In genomic region chr13:95684656-95685244, GRCm38 (mm10) we compare ENCODE assay signal across 24 mouse cellular contexts. TPM values are rescaled to one million over a fixed set of nuclear protein-coding genes. Genes with fewer than 3 reads are reported as not detected.
A peak's percentile ranks its signal among the peaks of the same experiment; 100 is the strongest.
DNase-seq lines count a peak whose midpoint lies in the region; ATAC-seq and TF ChIP-seq lines count a peak whose summit lies in the region.
"Had no signal": no experiment of that assay in that cellular context is flagged by ENCODE, and none has a peak within 500 bp of the region (broad histone marks: within the 10 kb centered on the region; RNA-seq: fewer than 3 reads in every experiment).

No protein-coding gene starts in this region.

- WGBS in bone marrow, adult 2 months: 42% methylated on average over 9 of the region's 9 CpGs

- no peak for TF ChIP-seq POLR2A in bone marrow, adult 2 months (IDR thresholded peaks at IDR 0.05; ENCODE audit: borderline replicate concordance, control insufficient read depth, low read depth, low read length)

- no peak overlapping the region for H3K4me3 ChIP-seq in bone marrow, adult 2 months (replicated peaks; ENCODE audit: control insufficient read depth, low read depth, low read length)
- H3K4me3 ChIP-seq: embryonic facial prominence, embryonic 15.5 days; forebrain, embryonic 10.5 days; gastrocnemius, adult 2 months; heart, embryonic 13.5 days; limb, embryonic 12.5 days; liver, embryonic 13.5 days; lung, embryonic 15.5 days; neural tube, embryonic 12.5 days; stomach, embryonic 15.5 days had no signal

- TF ChIP-seq CTCF in bone marrow, adult 2 months (IDR thresholded peaks at IDR 0.05; ENCODE audit: control insufficient read depth, insufficient read depth, low read length): no peak

- peak; percentile 41 for ATAC-seq in monocyte, adult 5-6 weeks (replicated peaks; ENCODE audit: insufficient number of reproducible peaks, low FRiP score, low TSS enrichment, poor library complexity, severe bottlenecking)
- ATAC-seq: forebrain, postnatal 0 days; intestine, embryonic 16.5 days; midbrain, embryonic 16.5 days had no signal

- H3K27ac ChIP-seq in bone marrow, adult 2 months (ENCODE audit: control insufficient read depth, insufficient read depth, low read depth, low read length, poor library complexity): peak overlapping the region; percentile 41; the same call in 1 of the 2 replicates
- H3K27ac ChIP-seq: embryonic facial prominence, embryonic 15.5 days; forebrain, embryonic 10.5 days; gastrocnemius, adult 2 months; heart, embryonic 13.5 days; hindbrain, embryonic 14.5 days; limb, embryonic 12.5 days; liver, embryonic 13.5 days; lung, embryonic 15.5 days; neural tube, embryonic 12.5 days; stomach, embryonic 15.5 days had no signal

- DNase-seq in 3T3-L1 (ENCODE audit: low read depth, low spot score): peak; percentile 3
- peak; percentile 29 to 42 for DNase-seq in B cell, adult 2 months
- no peak for DNase-seq in cerebellum, adult 18-20 months
- DNase-seq in frontal cortex, adult 2 months (ENCODE audit: extremely low spot score in 1 of 2, low spot score in 1 of 2): no peak
- DNase-seq in cerebellum, postnatal 25 days: no peak
- DNase-seq: adrenal gland, adult 8-10 months; cerebellum, adult 11 months; cerebellum, postnatal 14 days; forebrain, postnatal 0 days; gastrocnemius, adult 2 months; kidney, postnatal 36 days; liver, embryonic 13.5 days had no signal

- H3K4me1 ChIP-seq in bone marrow, adult 2 months (ENCODE audit: control insufficient read depth, insufficient read depth, low read length): peaks cover 8% of the 10 kb centered on the region
- H3K4me1 ChIP-seq: embryonic facial prominence, embryonic 15.5 days; forebrain, embryonic 10.5 days; limb, embryonic 12.5 days; lung, embryonic 15.5 days; neural tube, embryonic 12.5 days; stomach, embryonic 15.5 days had no signal

RNA-seq across cellular contexts. Expression of gene F2rl2, which starts 11.9 kb away (rescaled TPM):
- 12.8 and 18.3 TPM in 2 replicates for polyA plus RNA-seq in bone marrow, adult 2 months (2011; ENCODE audit: insufficient read depth, insufficient read length, low replicate concordance, missing spikeins)
- 2.1 to 10.0 TPM (median 3.9 TPM) in 3 replicates for total RNA-seq in monocyte, adult 5-6 weeks (2017)
- polyA plus RNA-seq in frontal cortex, adult 2 months (2012; rRNA removed): 0.99 and 1.3 TPM in 2 replicates
- total RNA-seq: gastrocnemius, adult 2 months had no signal

Comparison
In these comparisons a context has a peak if more than half of its experiments do, and no peak if none do; other contexts are left out.
1. DNase-seq: peak in 3T3-L1 (single experiment) and B cell, adult 2 months (2 of 2); none in cerebellum, adult 18-20 months (0 of 2), frontal cortex, adult 2 months (0 of 2) and cerebellum, postnatal 25 days (0 of 2).